Mouse (Mus musculus) adrenal gland, adult (tissue): Measurements from ENCODE around the gene Dpyd.

Source experiments
- DNase-seq, 2 experiments: peaks; one replicate each; pipeline ENCODE4 v3.0.0; 2022 to 2023; ENCODE audit warnings: low spot score in 1 of 2; ENCODE audit not compliant: inconsistent age in 2 of 2

The Dpyd gene

DNA sequence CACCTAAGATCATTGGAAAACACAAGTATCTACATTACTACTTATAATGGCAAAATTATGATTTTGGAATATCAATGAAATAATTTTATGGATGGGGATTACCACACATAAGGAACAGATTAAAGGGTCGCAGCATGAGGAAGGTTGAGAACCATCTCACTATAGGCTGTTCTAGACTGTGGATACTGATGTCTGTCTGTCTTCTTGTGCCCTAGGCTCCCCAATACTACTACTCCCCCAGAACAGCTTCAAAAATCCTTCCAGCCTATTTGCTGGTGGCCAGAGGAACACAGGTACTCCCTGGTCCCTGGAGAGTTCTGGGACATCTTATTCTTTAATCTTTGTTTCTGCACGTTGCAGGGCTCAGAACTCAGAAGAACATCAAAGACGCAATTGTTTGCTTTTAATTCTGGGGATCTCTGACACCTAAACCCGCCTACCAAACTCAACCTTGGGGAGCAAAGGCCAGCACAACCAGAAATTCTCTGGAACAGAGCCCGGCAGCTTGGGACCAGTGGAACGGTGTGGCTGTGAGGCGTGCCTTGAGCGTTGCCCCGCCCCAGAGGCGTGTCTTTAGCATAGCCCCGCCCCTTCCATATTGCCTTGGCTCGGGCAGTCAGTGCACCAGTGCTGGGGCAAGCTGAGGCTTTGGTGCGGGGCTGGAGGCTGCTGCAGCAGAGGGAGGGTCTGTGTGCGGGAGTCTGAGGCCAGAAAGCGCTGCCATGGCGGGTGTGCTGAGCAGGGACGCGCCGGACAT lies at the start of gene Dpyd:
Dpyd (plus strand) TSS at position 576 of the 757 bp plus-strand sequence.
- DNase-seq: peak; percentile 89 to 96

DNA sequence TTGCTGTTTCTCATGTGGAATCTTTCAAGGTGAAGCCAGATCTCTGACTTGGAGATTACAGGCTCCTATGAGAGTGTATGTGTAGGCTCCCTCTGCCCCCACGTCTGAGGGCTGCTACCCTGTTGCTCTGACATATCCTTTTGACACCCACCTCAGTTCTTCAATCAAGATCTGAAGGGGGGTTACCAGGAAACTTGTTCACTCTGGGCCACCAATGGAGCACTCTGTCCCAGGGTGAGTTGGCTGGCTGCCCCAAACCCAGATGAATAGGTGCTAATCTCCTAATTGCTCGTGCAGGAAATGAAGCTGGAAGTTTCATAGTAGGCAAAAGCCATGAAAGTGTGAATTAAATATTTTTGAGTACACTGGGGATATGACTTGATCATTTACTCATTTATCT lies 24.3 kb upstream of the Dpyd start:
- no peak for DNase-seq

DNA sequence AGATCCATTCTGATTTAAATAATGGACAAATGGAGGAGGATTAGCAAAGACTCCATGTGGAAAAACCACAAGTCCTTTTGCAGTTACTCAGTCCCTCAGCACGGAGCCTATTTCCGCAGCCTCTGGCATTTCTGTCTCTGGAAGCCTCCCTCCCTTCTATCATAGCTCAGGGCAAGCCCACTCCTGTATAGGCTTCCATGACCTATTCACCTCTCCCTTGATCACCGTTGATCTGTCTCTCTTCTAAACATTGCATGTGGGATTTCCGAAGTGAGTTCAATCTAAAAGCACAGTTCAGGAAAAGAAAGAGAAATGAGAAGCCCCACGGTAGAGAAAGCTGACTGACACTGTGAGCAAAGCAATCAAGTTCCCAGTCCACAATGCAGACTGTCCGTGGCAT lies 20.2 kb upstream of the Dpyd start:
- DNase-seq: no peak

DNA sequence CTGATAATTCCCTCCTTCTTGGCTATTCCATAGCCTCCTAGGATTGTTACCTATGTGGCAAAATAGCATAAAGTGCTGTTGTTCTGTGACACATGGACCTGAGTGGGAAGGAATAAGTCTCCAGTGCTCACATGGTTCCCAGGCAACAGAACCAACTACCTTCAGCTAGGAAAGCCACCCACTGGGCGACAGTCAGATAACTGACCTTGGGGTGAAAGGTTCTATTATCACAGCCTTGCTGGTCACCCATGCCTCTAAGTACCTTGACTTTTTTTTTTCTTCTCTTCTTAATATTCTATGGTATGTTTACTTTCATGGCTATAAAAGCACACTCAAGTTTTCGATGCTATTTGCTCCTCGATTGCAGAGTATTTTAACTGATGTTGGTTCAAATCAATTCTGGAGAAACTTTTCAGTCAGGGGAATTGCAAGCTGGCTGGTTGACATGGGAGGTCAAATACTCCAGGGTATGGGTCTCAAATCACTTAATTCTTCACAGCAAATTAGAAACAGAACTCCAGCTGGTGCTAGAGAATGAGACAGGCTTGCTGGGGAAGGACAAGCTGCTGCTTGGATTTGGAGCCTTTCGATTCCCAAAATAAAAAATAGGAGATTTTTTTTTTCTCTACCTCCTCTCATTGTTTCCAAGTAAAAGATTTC lies 14.2 kb upstream of the Dpyd start:
- DNase-seq: no peak

DNA sequence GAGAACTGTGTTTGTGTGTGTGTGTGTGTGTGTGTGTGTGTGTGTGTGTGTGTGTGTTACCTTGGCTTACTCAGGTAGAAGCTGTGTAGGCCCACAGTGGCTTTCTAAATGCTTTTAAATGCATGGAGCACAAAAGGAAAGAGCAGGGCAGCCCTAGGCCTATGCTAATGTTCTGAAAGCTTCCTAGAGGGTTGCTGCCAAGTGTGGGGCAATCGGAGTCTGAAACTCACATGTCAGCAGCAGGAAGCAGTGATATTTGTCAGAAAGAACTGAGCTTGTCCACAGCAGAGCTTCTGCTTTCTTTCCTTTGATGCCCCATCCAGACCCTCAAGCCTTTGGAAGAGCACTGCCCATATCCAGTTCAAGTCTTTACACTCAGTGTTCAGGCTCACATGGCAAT lies 4.3 kb upstream of the Dpyd start:
- peak in 1 of 2 experiments; percentile 46 for DNase-seq

DNA sequence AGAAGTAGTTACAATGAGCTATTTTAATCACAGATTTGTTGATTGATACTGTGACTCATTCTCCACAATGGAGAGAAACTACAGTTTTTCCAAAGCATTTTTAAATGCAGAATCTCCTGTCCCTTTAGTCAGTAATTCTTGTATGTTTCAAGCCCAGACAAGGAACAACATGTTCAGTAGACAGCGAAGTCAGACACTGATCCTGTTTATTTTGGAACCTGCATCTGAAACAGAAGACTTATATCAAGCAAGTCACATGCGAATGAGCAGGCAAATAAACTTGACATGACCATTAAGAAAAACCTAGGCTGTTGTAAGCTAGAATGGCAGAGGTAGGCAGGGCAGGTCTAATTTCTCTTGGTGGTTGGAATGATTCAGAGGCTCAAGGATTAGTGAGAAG lies 2.0 kb upstream of the Dpyd start:
- no peak for DNase-seq

DNA sequence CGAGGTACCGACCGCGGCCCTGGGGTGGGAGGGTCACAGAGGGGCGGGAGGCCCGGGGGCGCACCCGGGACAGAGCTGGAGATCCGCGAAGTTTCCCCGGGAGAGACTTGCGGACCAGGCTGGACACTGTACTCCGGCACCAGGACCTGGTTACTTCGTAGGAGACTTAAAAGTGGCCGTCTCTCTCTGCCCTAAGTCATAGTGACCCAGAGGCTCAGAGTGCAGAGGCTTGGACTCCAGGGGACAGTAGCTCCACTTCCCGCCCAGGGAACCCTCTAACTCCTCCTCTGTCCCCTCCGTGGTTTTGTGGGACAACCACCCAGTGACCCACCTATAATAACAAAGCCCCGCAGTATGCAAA lies 362 bp downstream of the Dpyd start:
- no peak for DNase-seq

DNA sequence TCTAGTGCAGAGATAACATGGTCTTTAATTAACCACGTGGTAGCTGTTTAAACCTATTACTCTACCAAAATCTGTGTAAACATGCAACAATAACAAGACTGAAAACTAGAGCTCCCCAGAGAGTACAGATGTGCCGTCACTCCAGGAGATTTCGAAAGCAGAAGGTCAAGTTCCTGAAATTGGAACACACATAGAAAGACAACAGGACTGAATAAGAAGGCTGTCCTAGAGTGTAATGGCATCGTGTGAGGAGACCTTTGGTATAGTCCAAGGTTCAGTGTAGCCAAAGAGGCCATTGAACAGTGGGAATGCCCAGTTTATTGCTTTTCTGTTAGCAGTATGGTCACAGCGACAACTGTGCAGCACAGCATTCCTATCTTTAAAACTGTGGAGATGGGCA lies 4.8 kb downstream of the Dpyd start:
- peak in 1 of 2 experiments; percentile 44 for DNase-seq

DNA sequence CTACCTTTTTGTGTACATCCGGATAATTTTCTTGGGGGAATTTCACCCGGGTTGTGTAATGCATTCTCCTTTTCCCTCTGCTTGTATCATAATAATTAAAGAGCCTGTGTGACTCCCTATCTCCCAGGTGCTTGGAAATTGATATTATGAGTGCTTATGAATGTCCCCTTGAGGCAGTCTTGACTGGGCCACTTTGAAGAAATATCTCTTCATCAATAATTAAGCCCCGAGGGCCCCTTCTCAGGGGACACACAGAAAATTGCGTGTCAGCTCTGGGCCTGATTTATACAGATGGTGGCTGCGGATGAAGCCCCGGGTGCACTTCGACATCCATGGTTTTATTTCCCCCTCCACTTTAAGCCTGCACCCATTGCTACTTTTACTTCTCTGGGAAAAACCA lies 8.3 kb downstream of the Dpyd start:
- DNase-seq: no peak

DNA sequence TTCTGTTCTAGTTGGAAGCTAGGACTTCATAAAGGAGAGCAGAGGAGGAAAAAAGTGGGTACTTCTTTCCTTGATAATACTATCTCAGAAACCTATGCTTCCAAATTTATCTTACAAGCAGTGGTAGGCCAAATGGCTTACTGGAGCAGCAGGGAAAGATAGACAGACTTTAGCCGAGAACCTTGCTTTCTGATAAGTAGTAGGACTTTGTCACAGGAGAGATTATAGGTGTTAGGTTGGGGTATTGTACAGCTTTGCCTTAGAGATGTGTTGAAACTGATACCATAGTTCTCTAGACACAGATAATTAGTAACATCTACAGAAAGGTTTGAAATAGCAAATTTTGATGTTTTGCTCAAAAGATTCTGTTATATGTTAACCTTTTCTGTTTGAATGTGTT lies 28.6 kb downstream of the Dpyd start:
- no peak for DNase-seq

DNA sequence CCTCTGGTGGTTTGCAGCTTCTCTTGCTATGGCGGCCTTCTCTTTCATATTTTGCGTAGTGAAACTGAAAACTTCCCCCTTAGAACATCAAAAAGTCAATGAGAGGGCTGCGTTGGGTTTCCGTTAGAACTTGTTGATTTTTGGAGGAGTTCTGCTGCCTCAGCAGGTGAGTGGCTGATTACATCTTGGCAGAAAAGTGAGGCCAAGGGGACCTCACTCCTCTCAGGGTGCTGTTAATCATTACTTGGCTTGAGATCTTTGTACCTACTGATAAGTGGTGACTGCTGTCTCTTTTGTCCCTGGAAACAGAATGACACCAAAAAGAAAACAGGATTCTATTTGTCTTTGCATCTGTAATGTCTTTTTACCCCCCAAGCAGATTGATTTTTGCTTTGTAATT lies 32.9 kb downstream of the Dpyd start:
- DNase-seq: no peak

DNA sequence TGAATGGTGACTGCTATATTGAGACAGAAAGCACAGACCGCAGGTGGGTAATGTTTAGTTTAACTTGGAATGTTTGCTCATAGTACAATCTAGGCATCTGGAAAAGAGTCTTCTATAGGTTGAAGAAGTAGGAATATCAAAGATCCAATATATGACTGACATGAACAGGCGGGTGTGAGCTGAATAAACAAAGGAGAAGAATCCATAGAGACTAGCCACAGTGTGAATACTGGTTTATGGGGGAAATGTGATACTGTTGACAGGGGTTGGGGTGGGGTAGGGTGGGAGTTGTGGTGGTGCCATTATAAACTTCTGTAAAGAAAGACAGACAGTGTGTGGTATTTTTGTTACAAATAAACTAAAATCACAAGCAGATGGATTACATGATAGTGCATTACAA lies 33.8 kb downstream of the Dpyd start:
- no peak for DNase-seq

DNA sequence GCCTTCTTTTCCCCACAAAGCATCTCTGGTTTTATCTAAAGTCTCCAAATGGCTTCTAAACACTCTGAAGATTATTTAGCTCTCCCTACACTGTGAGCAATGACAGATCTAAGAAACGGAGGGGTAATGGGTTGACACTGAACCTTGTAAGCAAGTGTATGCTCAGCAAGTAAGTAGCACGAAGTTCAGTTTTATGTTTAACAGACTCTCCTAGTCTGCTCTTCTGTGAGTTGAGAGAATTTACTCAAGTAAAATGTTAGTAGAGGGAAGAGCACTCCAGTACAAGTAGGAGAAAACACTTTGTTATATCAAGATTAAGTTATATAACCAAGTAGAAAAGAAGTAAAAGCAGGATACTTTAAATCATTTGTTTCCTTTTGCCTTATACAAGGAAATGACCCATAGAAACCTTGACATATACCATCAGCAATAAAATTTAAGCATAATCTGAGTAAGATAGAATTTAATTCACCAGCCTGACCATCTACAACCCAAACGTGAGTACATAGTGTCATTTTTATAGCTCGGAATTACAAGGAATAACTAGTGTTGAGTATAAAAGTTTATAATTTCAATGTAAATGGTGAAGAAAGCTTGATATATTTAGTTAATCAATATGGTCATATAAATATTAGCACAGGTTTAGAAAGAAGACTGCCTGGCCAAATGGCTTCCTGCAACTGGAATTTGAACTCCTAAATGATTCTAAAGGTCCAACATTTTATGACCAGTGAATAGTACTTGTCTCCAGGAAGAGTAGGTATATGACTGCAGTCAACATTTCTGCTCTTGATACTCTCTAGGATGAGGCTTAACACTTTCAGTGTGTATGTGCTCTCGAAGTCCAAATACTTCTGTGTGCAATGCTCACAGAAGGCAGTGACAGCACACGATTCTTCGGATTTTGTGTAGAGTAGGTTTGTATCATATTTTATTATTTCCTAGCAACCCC lies 40.0 kb downstream of the Dpyd start:
- DNase-seq: no peak

DNA sequence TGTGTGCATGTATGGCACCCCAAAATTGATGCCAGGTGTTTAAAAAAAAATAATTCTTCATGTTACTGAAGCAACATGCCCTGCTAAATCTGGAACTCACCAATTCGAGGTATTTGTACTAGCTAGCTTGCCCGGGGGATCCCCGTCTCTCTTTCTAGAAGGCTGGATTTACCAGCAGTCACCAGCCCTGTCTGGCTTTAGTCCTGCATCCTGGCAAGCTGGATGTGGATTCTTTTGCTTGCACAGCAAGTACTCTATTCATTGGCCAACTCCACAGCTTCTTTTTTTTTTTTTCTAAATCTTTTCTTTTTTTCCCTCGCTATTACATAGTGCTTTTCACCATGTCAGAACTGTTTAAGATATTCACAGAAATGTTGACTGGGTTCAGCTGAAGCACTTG lies 46.8 kb downstream of the Dpyd start:
- no peak for DNase-seq

DNA sequence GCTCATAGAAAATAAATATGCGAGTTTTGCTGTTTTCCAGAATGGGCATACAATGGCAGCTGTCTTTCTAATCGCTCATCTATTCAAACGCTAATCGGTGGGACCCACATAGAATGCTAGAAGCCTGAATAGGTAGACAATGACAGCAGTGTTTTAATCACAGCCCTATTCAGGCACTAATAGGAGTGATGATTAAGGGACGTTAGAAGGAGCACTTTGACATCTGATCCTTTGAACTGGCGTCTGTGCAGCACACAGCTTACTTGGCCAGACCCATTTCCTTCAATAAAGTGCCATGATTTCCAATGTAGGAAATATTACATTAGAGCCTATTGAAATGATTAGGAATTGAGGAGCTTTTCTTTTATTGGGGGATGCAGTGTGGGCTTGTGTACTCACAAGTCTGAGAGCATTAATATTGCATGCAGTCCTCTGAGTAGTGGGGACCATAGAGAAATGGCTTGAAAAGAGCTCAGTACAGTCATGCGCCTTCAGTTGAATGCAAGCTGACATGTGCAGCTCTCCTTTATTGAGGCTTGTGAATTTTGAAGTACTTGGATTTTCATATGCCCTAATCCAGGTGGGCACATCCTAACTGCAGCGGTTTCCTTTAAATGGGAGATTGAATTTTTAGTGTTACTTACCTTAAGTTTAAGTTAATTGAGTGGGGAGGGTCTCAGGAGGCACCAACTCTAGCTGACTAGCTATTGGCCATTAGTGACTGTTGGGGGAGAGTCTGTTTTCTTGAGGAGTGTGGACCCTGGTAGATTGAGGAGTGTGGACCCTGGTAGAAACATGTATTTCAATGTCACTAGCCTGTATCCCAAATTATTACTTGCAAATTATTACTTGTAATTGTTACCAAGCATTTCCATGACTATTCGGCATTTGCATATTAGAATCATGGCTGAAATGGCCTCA lies 64.8 kb downstream of the Dpyd start:
- no peak for DNase-seq

DNA sequence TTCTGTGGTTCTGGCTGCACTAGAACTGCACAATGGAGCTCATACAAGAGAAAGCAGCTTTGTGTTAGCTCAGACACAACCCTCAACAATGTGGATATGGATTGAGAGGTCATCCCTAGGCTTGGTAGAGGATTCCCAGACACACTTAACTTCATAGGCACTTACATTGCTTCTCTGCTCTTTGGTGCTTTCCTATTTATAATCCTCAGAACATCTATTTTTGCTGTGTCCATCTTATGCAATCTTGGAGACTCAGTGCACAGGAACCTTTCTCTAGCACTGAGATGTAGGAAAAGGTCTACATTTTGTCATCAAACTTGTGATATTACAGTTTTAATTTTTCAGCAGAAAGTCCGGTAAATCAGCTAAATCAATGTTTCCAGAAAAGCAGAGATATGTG lies 67.8 kb downstream of the Dpyd start:
- no peak for DNase-seq

DNA sequence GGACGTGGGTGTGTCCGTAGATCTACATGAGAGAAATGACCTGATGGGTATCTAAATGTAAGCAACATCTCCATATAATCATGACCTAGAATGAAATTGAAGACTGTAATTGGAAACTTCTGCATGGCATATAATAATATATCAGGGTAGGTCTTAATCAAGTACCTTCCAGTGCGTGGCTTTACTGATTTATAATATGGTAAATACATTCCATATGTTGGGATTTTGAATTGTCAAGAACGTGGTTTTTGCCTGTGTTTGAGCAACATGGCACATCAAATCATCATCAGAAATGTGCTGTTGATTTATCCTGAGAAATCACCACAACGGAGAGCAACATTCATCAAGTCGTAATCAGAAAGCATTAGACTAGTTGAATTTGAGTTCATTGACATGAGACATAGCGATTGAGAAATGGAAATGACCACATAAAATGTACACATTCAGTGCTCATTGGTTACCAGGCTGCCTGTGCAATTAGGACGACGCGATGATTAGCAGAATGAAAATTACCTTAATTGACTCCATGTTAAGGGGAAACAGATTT lies 84.2 kb downstream of the Dpyd start:
- DNase-seq: no peak

DNA sequence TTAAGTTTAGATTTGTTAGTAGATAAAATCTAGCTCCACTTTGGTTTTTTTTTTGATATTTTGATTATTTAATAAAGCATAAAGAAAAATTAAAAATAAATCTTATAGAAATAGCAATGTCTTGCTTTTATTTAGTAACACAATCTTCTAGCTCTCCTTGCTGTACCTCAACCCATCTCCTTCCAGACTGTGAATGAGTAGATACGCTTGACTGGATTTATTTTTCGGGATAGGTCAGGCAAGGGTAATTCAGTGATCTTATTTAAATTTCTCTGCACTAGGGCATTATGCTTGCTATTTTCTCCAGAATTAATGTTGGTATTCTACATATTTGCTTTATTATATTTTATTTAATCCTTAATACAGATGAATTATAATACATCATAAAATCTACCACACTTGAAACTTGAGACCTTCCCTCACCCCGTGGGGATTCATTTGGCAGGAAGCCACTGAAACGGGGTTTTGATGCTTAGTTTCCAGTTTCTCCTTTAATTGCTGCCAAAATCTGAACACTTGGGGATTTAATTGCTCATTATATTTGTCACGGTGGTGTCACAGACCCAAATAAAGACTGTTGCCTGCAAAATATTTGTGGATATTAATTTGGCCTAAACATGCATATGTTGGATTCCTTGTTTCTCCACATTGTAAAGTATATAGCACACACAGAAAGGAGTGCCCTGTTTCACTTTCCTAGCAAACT lies 102.2 kb downstream of the Dpyd start:
- peak in 1 of 2 experiments; percentile 25 for DNase-seq

DNA sequence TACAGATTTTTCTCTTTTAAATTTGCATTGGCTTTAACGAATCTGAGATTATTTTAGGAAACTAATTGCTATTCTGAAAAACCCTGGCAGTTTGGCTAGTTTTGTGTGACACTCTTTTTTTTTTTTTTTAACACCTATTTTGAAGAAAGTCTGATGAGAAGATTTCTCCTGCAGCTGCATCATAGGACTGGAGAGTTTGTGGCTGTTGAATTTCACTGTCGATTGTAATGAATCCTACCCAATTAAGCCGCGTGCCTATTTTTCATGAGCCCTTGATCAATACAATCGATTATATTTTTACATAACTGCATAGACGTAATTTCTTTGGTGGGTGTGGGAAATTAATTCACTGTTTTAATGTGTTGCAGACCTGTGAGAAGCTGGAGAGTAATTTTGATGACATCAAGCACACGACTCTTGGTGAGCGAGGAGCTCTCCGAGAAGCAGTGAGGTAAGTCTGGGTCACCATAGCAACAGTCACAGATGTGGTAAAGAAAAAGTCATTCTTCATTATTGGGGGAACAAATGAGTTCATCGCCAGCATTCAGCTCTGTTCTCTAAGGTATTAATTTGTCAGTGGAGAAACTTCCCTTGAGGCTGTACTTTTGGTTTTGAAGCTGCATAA lies 112.3 kb downstream of the Dpyd start:
- no peak for DNase-seq
